Mouse (Mus musculus): Measurements from ENCODE around the gene Zbtb9. TPM values are rescaled to one million over a fixed set of nuclear protein-coding genes. Genes with fewer than 3 reads are reported as not detected.

Zbtb9 gene
- total RNA-seq, 4 experiments from 2014 or later, result 13.1 to 15.9 (median 14.7) TPM

GRCm38 (mm10) chr17:26947231-26948100 is 25.5 kb upstream of the Zbtb9 start:
- DNase-seq (ENCODE audit: low spot score in 2 of 2), result no peak

DNA sequence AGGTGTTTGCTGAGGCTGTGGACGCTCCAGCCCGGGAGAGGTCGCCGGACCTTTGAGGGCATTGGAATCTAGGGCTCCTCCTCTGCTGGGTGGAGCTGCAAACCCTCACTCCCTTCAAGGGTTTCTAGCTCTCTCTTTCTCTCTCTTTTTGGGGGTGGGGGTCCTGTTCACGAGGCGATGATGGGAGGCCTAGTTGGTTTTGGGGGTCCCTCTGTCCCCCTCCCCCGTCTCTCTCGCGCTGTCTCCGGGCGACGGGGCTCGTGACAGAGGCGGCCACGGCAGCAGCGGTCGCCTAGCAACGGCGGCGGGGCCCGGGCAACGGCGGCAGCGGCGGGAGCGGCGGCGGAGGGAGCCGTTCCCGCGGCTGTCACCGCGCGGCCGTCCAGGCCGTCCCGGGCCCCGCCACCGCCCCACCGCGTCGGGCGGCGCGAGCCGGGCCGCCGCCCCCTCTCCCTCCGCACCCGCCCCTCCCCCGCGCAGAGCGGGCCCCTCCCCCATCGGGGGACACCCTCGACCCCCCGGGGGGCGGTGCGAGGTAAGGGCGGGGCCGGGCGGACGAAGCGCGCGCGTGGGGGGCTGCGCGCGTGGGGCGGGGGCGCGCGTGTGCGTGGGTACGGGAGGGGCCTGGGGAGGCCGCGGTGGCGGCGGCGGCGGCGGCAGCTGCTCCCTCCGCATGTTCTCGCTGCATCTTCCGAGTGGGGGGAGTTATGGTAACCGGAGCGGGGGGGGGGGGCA is 24.5 kb upstream of the Zbtb9 start:
- peak in 1 of 2 experiments; percentile 59 for DNase-seq (ENCODE audit: low spot score in 2 of 2)

DNA sequence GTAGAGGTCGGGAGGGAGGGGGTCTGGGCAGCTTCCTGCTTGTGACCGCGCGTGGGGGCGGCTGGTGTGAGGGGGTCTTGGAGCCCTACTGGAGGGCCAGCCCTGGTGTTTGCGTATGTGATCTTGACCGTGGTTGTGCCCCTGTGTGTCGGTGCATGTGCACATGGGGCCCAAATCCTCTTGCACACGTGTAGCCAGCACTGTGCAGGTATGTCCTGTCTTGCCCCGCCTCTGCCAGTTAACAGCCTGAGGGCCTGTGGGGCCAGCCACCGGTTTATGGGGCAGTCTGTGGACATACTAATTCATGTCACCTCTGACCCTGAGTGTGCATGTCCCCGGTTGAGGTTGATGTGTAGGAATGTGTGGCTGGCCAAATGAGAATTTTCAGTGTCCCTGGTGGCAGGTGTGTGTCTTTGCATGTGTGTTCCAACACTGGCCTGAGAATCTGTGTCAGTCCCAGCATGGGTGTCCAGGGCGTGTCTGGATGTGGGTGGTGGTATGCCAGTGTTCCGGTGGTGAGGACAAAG is 23.9 kb upstream of the Zbtb9 start:
- DNase-seq (ENCODE audit: low spot score in 2 of 2), result no peak

DNA sequence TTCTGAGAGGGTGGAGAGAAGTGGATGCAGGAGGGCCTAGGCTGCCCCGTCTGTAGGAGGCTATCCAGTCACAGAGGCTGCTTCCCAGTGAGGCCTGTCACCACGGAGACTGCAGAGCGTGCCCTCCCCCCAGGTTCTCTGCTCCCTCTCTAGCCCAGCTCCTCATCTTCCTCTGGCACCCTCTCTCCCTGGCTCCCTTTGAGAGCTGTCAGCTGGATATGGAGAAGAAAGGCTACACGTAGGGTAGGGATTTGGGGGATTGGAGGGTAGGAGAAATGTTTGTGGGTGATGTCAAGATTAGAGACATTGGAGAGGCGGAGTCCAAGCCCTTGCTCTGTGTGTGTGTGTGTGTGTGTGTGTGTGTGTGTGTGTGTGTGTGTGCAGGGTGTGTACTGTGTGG is 23.1 kb upstream of the Zbtb9 start:
- DNase-seq (ENCODE audit: low spot score in 2 of 2), result no peak

DNA sequence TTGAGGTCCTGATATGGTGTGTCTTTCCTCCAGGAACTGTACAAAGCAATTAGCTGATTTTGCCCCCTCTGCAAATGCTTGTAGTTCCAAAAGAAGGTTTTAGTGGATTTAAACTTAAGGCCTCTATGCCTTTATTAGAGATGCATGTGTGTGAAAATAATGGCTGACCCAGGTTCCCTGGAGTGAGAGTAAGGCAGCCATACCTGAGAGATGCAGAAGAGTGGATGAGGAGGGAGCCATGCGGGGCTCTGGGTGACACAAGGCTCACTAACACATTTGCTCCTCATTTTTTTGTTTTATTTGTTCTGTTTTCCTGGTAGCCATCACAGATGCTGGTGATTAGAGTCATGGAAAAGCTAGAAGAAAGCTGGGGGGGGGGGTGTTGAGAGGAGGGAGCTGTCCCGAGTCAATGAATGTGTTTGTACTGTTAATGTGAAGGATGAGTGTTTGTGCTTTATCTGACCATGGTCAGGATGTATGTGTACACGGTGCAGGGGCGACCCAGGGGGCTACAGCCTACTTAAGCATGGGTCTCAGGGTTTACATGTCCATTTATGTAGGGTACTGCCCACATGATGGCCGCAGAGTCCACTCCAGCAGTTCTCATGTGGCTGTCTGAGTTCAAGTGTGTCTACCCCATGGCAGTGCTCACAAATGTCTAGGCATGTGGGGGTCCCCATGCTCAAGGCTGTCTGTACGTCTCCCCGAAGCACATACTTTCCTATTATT is 22.2 kb upstream of the Zbtb9 start:
- peak in 1 of 2 experiments; percentile 26 for DNase-seq (ENCODE audit: low spot score in 2 of 2)

- peak in 1 of 2 experiments; percentile 88 for DNase-seq (ENCODE audit: low spot score in 2 of 2)
These were observed 21.6 kb upstream of the Zbtb9 start for GRCm38 (mm10) chr17:26951406-26951805.

GRCm38 (mm10) chr17:26951952-26952877 is 20.8 kb upstream of the Zbtb9 start:
- DNase-seq (ENCODE audit: low spot score in 2 of 2), result peak in 1 of 2 experiments; percentile 17

DNA sequence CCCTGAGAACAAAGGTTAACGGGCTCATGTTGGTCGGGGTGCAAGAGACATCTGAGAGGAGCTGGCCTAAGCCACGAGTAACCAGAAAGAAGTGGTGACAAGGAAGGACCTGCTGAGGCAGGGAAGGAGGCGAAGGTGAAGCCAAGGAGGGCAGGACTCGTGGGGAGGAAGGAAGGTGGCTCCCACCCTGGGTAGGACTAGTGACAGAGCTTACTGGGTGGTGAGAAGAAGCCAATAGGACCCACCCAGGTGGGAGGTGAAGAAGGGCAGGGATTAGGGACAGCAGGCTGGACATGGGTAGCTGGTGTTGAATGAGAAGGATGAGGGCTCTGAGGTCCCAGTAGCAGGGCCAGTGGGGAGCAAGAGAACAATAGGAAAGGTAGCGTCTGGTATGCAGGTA is 19.8 kb upstream of the Zbtb9 start:
- DNase-seq (ENCODE audit: low spot score in 2 of 2), result no peak

GRCm38 (mm10) chr17:26953726-26954125 is 19.2 kb upstream of the Zbtb9 start:
- no peak for DNase-seq (ENCODE audit: low spot score in 2 of 2)

DNA sequence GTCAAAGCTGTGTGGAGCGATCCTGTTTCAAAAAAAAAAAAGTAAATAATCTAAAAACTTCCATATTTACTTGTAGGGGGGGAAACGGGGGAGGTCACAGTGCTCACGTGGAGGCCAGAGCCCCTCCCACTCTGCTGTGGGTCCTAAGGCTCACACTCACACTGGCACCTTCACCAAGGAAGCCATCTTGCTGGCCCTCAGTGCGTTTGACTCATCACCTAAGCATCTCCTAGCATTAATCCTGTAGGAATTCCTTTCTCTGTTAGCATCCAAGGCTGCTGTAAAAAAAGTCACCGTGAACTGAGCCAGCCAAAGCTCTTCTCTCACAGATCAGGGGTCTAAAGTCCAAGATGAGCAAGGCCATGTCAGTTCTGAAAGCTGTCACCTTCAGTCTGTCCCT is 16.7 kb upstream of the Zbtb9 start:
- no peak for DNase-seq (ENCODE audit: low spot score in 2 of 2)

DNA sequence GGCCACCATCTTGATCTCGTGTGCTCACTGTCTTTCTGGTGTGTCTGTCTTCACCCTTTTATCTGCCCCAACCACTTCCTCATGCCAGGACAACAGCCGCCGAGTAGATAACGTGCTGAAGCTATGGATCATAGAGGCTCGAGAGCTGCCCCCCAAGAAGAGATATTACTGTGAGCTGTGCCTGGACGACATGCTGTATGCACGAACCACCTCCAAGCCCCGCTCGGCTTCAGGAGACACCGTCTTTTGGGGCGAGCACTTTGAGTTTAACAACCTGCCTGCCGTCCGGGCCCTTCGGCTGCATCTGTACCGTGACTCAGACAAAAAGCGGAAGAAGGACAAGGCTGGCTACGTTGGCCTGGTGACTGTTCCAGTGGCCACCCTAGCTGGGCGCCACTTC is 16.1 kb upstream of the Zbtb9 start:
- no peak for DNase-seq (ENCODE audit: low spot score in 2 of 2)

- no peak for DNase-seq (ENCODE audit: low spot score in 2 of 2)
These were observed 15.1 kb upstream of the Zbtb9 start for GRCm38 (mm10) chr17:26957872-26958271.

- no peak for DNase-seq (ENCODE audit: low spot score in 2 of 2)
These were observed 14.1 kb upstream of the Zbtb9 start for GRCm38 (mm10) chr17:26958880-26959279.

DNA sequence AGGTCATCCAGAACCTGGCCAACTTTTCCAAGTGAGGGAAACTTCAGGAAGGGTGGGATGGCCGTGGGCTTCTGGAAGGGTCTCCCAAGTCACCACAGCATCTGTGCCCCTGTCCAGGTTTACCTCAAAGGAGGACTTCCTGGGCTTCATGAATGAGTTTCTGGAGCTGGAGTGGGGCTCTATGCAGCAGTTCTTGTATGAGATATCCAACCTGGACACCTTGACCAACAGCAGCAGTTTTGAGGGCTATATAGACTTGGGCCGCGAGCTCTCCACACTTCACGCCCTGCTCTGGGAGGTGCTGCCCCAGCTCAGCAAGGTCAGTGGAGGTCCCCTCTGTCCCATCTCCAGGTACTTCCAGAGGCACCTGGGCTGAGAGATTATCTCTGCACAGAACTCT is 13.2 kb upstream of the Zbtb9 start:
- no peak for DNase-seq (ENCODE audit: low spot score in 2 of 2)

- peak in 1 of 2 experiments; percentile 6 for DNase-seq (ENCODE audit: low spot score in 2 of 2)
These were observed 11.3 kb upstream of the Zbtb9 start for GRCm38 (mm10) chr17:26961572-26962240.

GRCm38 (mm10) chr17:26966993-26967392 is 6.0 kb upstream of the Zbtb9 start:
- no peak for DNase-seq (ENCODE audit: low spot score in 2 of 2)

GRCm38 (mm10) chr17:26967477-26967876 is 5.5 kb upstream of the Zbtb9 start:
- no peak for DNase-seq (ENCODE audit: low spot score in 2 of 2)

- DNase-seq (ENCODE audit: low spot score in 2 of 2), result no peak
These were observed 4.8 kb upstream of the Zbtb9 start for GRCm38 (mm10) chr17:26968200-26968611.

DNA sequence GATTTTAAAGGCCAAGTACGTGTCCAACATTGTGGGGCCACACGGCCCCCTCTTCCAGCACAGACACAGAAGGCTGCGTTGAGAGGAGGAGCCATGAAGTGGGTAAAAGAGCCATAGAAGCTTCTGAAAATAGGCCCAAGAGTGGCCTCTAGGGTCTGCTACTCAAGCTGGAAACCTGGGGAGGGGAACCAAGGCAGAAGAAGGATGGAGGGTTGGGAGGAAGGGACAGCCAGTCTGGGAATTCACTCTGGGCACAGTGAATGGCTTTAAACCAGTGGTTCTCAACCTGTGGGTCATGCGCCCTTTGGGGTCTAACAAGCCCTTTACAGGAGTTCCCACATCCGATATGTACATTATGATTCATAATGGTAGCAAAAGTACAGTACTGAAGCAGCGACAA is 3.7 kb upstream of the Zbtb9 start:
- no peak for DNase-seq (ENCODE audit: low spot score in 2 of 2)

DNA sequence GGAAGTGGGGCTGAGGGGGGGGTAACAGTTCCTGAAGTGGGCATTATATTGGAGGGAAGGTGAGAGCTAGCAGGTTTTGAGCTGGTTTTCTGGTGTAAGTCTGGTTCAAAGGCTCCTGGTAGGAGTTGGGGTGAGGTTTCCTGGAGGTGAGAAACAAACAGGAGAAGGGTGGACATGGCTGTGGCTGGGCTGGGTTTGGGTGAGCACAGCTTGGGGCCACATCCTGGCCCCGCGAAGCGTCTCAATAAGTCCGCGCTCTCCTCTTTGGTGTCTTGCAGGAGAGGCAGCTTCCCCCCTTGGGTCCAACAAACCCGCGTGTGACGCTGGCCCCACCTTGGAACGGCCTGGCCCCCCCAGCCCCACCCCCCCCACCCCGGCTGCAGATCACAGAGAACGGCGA is 2.7 kb upstream of the Zbtb9 start:
- DNase-seq (ENCODE audit: low spot score in 2 of 2), result no peak

Data from left cerebral cortex, adult 8-10 months (tissue).